Mouse (Mus musculus): Measurements from ENCODE around the gene 1700040F15Rik. TPM values are rescaled to one million over a fixed set of nuclear protein-coding genes. Genes with fewer than 3 reads are reported as not detected.
"Not testable (repeated sequence)": the region's sequence is repeated elsewhere in the genome, so short reads cannot be mapped to it uniquely, and the experiment has no call there.

Gene 1700040F15Rik
- not detected in 2 replicates for polyA plus RNA-seq (2012)

GRCm38 (mm10) chrY:61101947-61102346 is at the start of gene 1700040F15Rik:
Gene 1700040F15Rik, plus strand, starts transcription at chrY:61102247.
- H3K4me1 ChIP-seq (ENCODE audit: control insufficient read depth); H3K27me3 ChIP-seq (ENCODE audit: control insufficient read depth); H3K9me3 ChIP-seq (ENCODE audit: control insufficient read depth, low read length); H3K4me3 ChIP-seq (replicated peaks); H3K36me3 ChIP-seq (ENCODE audit: control insufficient read depth): not testable (repeated sequence)
